Mouse (Mus musculus) forebrain, postnatal 0 days (tissue): Measurements from ENCODE around the gene Lamb2. TPM values are rescaled to one million over a fixed set of nuclear protein-coding genes. Genes with fewer than 3 reads are reported as not detected.
A peak's percentile ranks its signal among the peaks of the same experiment; 100 is the strongest.

Experiments
- ATAC-seq: fragments of 200-750 bp; cut with Nextera tagmentation; 2 replicates; pipeline ENCODE4 v1.8.0; 2017; ENCODE audit warnings: mild to moderate bottlenecking, moderate library complexity
- DNase-seq: peaks from one replicate; pipeline ENCODE4 v3.0.0-alpha.2; 2015
- H3K27ac ChIP-seq: fragments of 300-500 bp; sonication (generic); 2 replicates; pipeline ENCODE4 v1.5.1; 2014; ENCODE audit warnings: low read depth, mild to moderate bottlenecking, antibody characterized with exemption, low read length, moderate library complexity, mixed read lengths
- H3K27me3 ChIP-seq: fragments of 300-500 bp; sonication (generic); 2 replicates; pipeline ENCODE4 v1.6.1; 2014; ENCODE audit warnings: mild to moderate bottlenecking, low read length, mixed read lengths; ENCODE audit not compliant: insufficient read depth
- H3K36me3 ChIP-seq: fragments of 300-500 bp; sonication (generic); 2 replicates; pipeline ENCODE4 v1.6.1; 2014; ENCODE audit warnings: mild to moderate bottlenecking, moderate library complexity; ENCODE audit not compliant: insufficient read depth
- H3K4me1 ChIP-seq: fragments of 300-500 bp; sonication (generic); 2 replicates; pipeline ENCODE4 v1.6.1; 2014; ENCODE audit warnings: antibody characterized with exemption; ENCODE audit not compliant: insufficient read depth
- H3K4me2 ChIP-seq: fragments of 300-500 bp; sonication (generic); 2 replicates; pipeline ENCODE4 v1.6.1; 2014; ENCODE audit warnings: low read depth, mild to moderate bottlenecking, moderate library complexity
- H3K4me3 ChIP-seq: fragments of 300-500 bp; sonication (generic); 2 replicates; pipeline ENCODE4 v1.5.1; 2014; ENCODE audit warnings: low read depth, low read length, mixed read lengths
- H3K9ac ChIP-seq: fragments of 300-500 bp; sonication (generic); 2 replicates; pipeline ENCODE4 v1.6.1; 2014; ENCODE audit warnings: mild to moderate bottlenecking
- H3K9me3 ChIP-seq: fragments of 300-500 bp; sonication (generic); 2 replicates; pipeline ENCODE4 v1.6.1; 2016; ENCODE audit warnings: low read length
- CTCF ChIP-seq: sonication (generic); IDR thresholded peaks from 2 replicates; pipeline ENCODE4 v1.5.1; 2016; ENCODE audit warnings: antibody characterized with exemption, control low read depth, low read depth
- WGBS: fragments of 180-500 bp; shearing (Covaris S2); extraction: QIAGEN DNeasy Blood & Tissue Kit; methylation state at CpG from one replicate; pipeline ENCODE4 v1.1.7; 2014; 5-methylcytosine and 5-hydroxymethylcytosine counted together
- polyA plus RNA-seq: library from polyadenylated mRNA; unstranded; fragments of >200 nt; fragmentation: Nextera tagmentation; extraction: Ambion mirVana; gene quantifications from 2 replicates; pipeline ENCODE4 v1.2.1, GENCODE M21; 2015
- total RNA-seq: library from RNA; depleted of rRNA; stranded (reverse); fragments of >200 nt; gene quantifications from 2 replicates; pipeline ENCODE4 v1.2.3, GENCODE M21; 2014; rRNA removed

The Lamb2 gene
- total and polyA plus RNA-seq, 2 experiments from 2014 or later, result 12.5 to 36.3 TPM

- H3K9me3 ChIP-seq, result no peaks in the 10 kb centered on the region
- DNase-seq (peak; percentile 70), ATAC-seq (peak; percentile 8; the same call in 1 of the 2 replicates)
These were observed 38.4 kb downstream of the Lamb2 start for GRCm38 (mm10) chr9:108517931-108518332.

DNA sequence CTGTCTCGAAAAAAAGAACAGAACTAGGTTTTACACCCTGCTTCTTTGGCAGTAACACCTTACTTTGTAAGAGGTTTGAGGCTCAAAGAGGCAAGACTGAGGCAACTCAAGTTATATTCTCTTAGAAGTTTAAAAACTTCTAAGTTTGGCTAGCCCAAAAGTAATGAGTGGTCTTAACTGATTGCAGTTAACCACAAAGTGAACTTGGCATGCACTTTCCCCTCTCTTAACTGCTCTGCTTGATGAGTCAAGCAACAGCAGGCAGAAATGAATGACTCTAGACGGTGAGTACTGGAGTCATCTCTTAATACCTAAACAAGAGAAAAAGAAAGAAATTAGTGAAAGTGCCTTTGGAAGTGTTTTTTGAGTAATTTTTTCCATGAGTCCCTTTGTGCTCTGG, 42.1 kb downstream of the Lamb2 start:
- H3K4me2 ChIP-seq, result no peak overlapping the region
- no peak overlapping the region for H3K4me3 ChIP-seq
- H3K4me1 ChIP-seq, result peaks cover 10% of the 10 kb centered on the region
- H3K36me3 ChIP-seq, result no peaks in the 10 kb centered on the region
- no peaks in the 10 kb centered on the region for H3K27me3 ChIP-seq
- no peak for TF ChIP-seq CTCF
- no peak overlapping the region for H3K9ac ChIP-seq
- DNase-seq, result no peak
- no peaks in the 10 kb centered on the region for H3K9me3 ChIP-seq
- no peak for ATAC-seq
- 55% methylated on average over 2 of the region's 2 CpGs for WGBS
- H3K27ac ChIP-seq, result no peak overlapping the region

More at GRCm38 (mm10) chr9:108517931-108518332, 38.4 kb downstream of the Lamb2 start:
- Histone ChIP-seq H3K4me2 (peak overlapping the region; percentile 75), H3K4me1 (peaks cover 10% of the 10 kb centered on the region), H3K36me3 (peaks cover 26% of the 10 kb centered on the region), H3K27ac (peak overlapping the region; percentile 100), H3K4me3 (peak overlapping the region; percentile 87), H3K9ac (peak overlapping the region; percentile 95), H3K27me3 (no peaks in the 10 kb centered on the region)
- WGBS, result 0% methylated on average over 13 of the region's 13 CpGs
- 0 out of 2 replicates have a peak, but pooled peaks have one; percentile 1 for TF ChIP-seq CTCF

DNA sequence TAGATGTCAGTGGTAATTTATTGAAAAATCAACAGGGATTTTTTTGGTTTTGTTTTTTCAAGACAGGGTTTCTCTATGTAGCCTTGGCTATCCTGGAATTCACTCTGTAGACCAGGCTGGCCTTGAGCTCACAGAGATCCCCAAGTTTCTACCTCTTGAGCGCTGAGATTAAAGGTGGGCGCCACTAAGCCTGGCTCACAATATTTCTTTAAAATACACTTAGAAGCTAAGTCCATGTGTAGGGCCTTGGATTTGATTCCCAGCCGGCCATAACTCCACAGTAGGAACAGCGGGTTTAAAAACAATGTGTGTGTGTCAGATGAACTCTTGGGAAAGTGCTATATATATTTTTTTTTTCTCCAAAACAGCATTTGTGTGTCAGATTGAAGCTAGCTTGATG, 43.8 kb downstream of the Lamb2 start:
- 94% methylated on average over 4 of the region's 4 CpGs for WGBS
- DNase-seq, result no peak
- no peak for ATAC-seq
- no peaks in the 10 kb centered on the region for H3K9me3 ChIP-seq
- H3K4me2 ChIP-seq, result no peak overlapping the region
- H3K9ac ChIP-seq, result no peak overlapping the region
- H3K4me1 ChIP-seq, result peaks cover 10% of the 10 kb centered on the region
- TF ChIP-seq CTCF, result no peak
- no peak overlapping the region for H3K27ac ChIP-seq
- H3K27me3 ChIP-seq, result no peaks in the 10 kb centered on the region
- H3K36me3 ChIP-seq, result no peaks in the 10 kb centered on the region; the same call in 1 of the 2 replicates
- H3K4me3 ChIP-seq, result no peak overlapping the region

DNA sequence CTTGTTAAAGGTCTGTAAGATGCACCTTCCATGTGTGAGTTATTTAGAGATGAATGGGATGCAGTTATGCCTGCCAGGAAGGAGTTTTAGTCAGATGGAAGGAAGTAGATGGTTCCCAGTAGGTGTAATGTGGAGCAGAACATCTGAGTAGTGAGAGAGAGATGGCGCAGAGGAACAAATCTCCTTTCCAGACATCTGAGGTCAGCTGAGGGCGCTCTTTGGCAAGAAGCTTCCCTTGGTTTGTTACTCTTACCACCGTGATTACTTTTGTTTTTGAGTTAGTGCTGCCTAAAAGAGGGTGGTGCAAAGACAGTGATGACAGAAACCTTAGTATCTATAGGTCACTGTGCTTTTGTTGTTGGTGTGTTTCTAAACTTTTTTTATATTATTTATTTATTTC, 45.9 kb downstream of the Lamb2 start:
- H3K4me1 ChIP-seq, result no peaks in the 10 kb centered on the region
- peaks cover 14% of the 10 kb centered on the region for H3K36me3 ChIP-seq
- no peak for DNase-seq
- no peaks in the 10 kb centered on the region for H3K9me3 ChIP-seq
- no peak for ATAC-seq
- H3K27me3 ChIP-seq, result no peaks in the 10 kb centered on the region
- no peak overlapping the region for H3K27ac ChIP-seq
- H3K9ac ChIP-seq, result no peak overlapping the region
- H3K4me2 ChIP-seq, result no peak overlapping the region
- TF ChIP-seq CTCF, result no peak
- 88% methylated on average over 3 of the region's 3 CpGs for WGBS
- no peak overlapping the region for H3K4me3 ChIP-seq

GRCm38 (mm10) chr9:108530954-108531353, 51.4 kb downstream of the Lamb2 start:
- WGBS, result 92% methylated on average over 1 of the region's 1 CpGs
- DNase-seq, result no peak

GRCm38 (mm10) chr9:108531496-108531895, 52.0 kb downstream of the Lamb2 start:
- Histone ChIP-seq H3K9me3 (no peaks in the 10 kb centered on the region), H3K27ac (no peak overlapping the region), H3K9ac (no peak overlapping the region), H3K4me3 (no peak overlapping the region), H3K27me3 (no peaks in the 10 kb centered on the region), H3K4me1 (no peaks in the 10 kb centered on the region), H3K36me3 (peaks cover 54% of the 10 kb centered on the region), H3K4me2 (no peak overlapping the region)
- no peak for TF ChIP-seq CTCF
- 96% methylated on average over 1 of the region's 1 CpGs for WGBS
- DNase-seq (no peak), ATAC-seq (no peak)

More at GRCm38 (mm10) chr9:108530954-108531353, 51.4 kb downstream of the Lamb2 start:
- no peaks in the 10 kb centered on the region for H3K4me1 ChIP-seq
- H3K4me3 ChIP-seq, result no peak overlapping the region
- no peak for TF ChIP-seq CTCF
- no peak overlapping the region for H3K4me2 ChIP-seq
- no peaks in the 10 kb centered on the region for H3K27me3 ChIP-seq
- peaks cover 51% of the 10 kb centered on the region for H3K36me3 ChIP-seq
- H3K9me3 ChIP-seq, result no peaks in the 10 kb centered on the region
- no peak overlapping the region for H3K9ac ChIP-seq
- no peak for ATAC-seq
- H3K27ac ChIP-seq, result no peak overlapping the region

Other genes with a start within 250 kb of the Lamb2 start
- 86.9 and 114 TPM in 2 replicates for gene Dag1, start 215.8 kb upstream of the Lamb2 start, total RNA-seq
- 64.3 and 77.4 TPM in 2 replicates for gene Dag1, start 215.8 kb upstream of the Lamb2 start, polyA plus RNA-seq
- 66.6 and 67.7 TPM in 2 replicates for gene Nicn1, start 189.3 kb upstream of the Lamb2 start, total RNA-seq
- 115 and 134 TPM in 2 replicates for gene Nicn1, start 189.3 kb upstream of the Lamb2 start, polyA plus RNA-seq
- gene Amt, start 182.9 kb upstream of the Lamb2 start, total RNA-seq, result 25.9 and 32.6 TPM in 2 replicates
- 14.6 and 20.1 TPM in 2 replicates for gene Amt, start 182.9 kb upstream of the Lamb2 start, polyA plus RNA-seq
- gene Rhoa, start 173.6 kb upstream of the Lamb2 start, total RNA-seq, result 119 and 126 TPM in 2 replicates
- 238 and 271 TPM in 2 replicates for gene Rhoa, start 173.6 kb upstream of the Lamb2 start, polyA plus RNA-seq
- gene Tcta, start 173.6 kb upstream of the Lamb2 start, total RNA-seq, result 47.7 and 50.0 TPM in 2 replicates
- gene Tcta, start 173.6 kb upstream of the Lamb2 start, polyA plus RNA-seq, result 59.2 and 66.2 TPM in 2 replicates
- 184 and 264 TPM in 2 replicates for gene Gpx1, start 140.8 kb upstream of the Lamb2 start, total RNA-seq
- gene Gpx1, start 140.8 kb upstream of the Lamb2 start, polyA plus RNA-seq, result 446 and 498 TPM in 2 replicates
- 112 and 134 TPM in 2 replicates for gene Usp4, start 131.9 kb upstream of the Lamb2 start, total RNA-seq
- 93.9 and 112 TPM in 2 replicates for gene Usp4, start 131.9 kb upstream of the Lamb2 start, polyA plus RNA-seq
- 2.8 and 4.2 TPM in 2 replicates for gene 1700102P08Rik, start 86.9 kb upstream of the Lamb2 start, total RNA-seq
- 0.87 and 1.2 TPM in 2 replicates for gene 1700102P08Rik, start 86.9 kb upstream of the Lamb2 start, polyA plus RNA-seq
- 1.8 and 1.9 TPM in 2 replicates for gene Ccdc36, start 51.3 kb upstream of the Lamb2 start, total RNA-seq
- 1.2 and 1.8 TPM in 2 replicates for gene Ccdc36, start 51.3 kb upstream of the Lamb2 start, polyA plus RNA-seq
- not detected in 2 replicates for gene BC048562, start 43.3 kb upstream of the Lamb2 start, total RNA-seq
- gene BC048562, start 43.3 kb upstream of the Lamb2 start, polyA plus RNA-seq, result not detected in 2 replicates
- gene Ccdc71, start 19.2 kb upstream of the Lamb2 start, total RNA-seq, result 37.2 and 38.7 TPM in 2 replicates
- gene Ccdc71, start 19.2 kb upstream of the Lamb2 start, polyA plus RNA-seq, result 51.6 and 55.8 TPM in 2 replicates
- 68.7 and 95.6 TPM in 2 replicates for gene Klhdc8b, start 18.2 kb upstream of the Lamb2 start, total RNA-seq
- 45.5 and 56.5 TPM in 2 replicates for gene Klhdc8b, start 18.2 kb upstream of the Lamb2 start, polyA plus RNA-seq
- gene Usp19, start 10.9 kb downstream of the Lamb2 start, total RNA-seq, result 90.3 and 97.0 TPM in 2 replicates
- gene Usp19, start 10.9 kb downstream of the Lamb2 start, polyA plus RNA-seq, result 32.2 and 41.5 TPM in 2 replicates
- 121 and 155 TPM in 2 replicates for gene Qars, start 28.0 kb downstream of the Lamb2 start, total RNA-seq
- gene Qars, start 28.0 kb downstream of the Lamb2 start, polyA plus RNA-seq, result 55.1 and 59.5 TPM in 2 replicates
- 206 and 265 TPM in 2 replicates for gene Qrich1, start 37.1 kb downstream of the Lamb2 start, total RNA-seq
- 109 and 123 TPM in 2 replicates for gene Qrich1, start 37.1 kb downstream of the Lamb2 start, polyA plus RNA-seq
- 115 and 129 TPM in 2 replicates for gene Impdh2, start 80.5 kb downstream of the Lamb2 start, total RNA-seq
- 102 and 106 TPM in 2 replicates for gene Impdh2, start 80.5 kb downstream of the Lamb2 start, polyA plus RNA-seq
- 70.7 and 71.3 TPM in 2 replicates for gene Ndufaf3, start 87.7 kb downstream of the Lamb2 start, total RNA-seq
- gene Ndufaf3, start 87.7 kb downstream of the Lamb2 start, polyA plus RNA-seq, result 104 and 108 TPM in 2 replicates
- gene Dalrd3, start 90.2 kb downstream of the Lamb2 start, total RNA-seq, result 99.6 and 115 TPM in 2 replicates
- 221 and 261 TPM in 2 replicates for gene Dalrd3, start 90.2 kb downstream of the Lamb2 start, polyA plus RNA-seq
- 353 and 511 TPM in 2 replicates for gene Wdr6, start 99.0 kb downstream of the Lamb2 start, total RNA-seq
- 206 and 283 TPM in 2 replicates for gene Wdr6, start 99.0 kb downstream of the Lamb2 start, polyA plus RNA-seq
- 29.2 and 39.3 TPM in 2 replicates for gene P4htm, start 117.9 kb downstream of the Lamb2 start, total RNA-seq
- 35.4 and 39.9 TPM in 2 replicates for gene P4htm, start 117.9 kb downstream of the Lamb2 start, polyA plus RNA-seq
- gene Arih2, start 169.7 kb downstream of the Lamb2 start, total RNA-seq, result 68.2 and 70.9 TPM in 2 replicates
- 32.3 and 40.3 TPM in 2 replicates for gene Arih2, start 169.7 kb downstream of the Lamb2 start, polyA plus RNA-seq
- gene Slc25a20, start 182.4 kb downstream of the Lamb2 start, total RNA-seq, result 37.6 and 40.5 TPM in 2 replicates
- gene Slc25a20, start 182.4 kb downstream of the Lamb2 start, polyA plus RNA-seq, result 35.2 and 39.6 TPM in 2 replicates
- 81.2 and 104 TPM in 2 replicates for gene Prkar2a, start 209.6 kb downstream of the Lamb2 start, total RNA-seq
- gene Prkar2a, start 209.6 kb downstream of the Lamb2 start, polyA plus RNA-seq, result 23.0 and 34.3 TPM in 2 replicates